Mouse (Mus musculus) lung, postnatal 0 days (tissue): ENCODE measurements at regions not wholly inside any gene's neighbourhood (a gene's known extent, or its start where the extent isn't known, plus 50 kb on each side); places are given as distances from the start of the nearest gene placed in this dataset.

Source experiments
- CTCF ChIP-seq: IDR thresholded peaks from 2 replicates; pipeline ENCODE4 v1.5.1; 2016; ENCODE audit warnings: antibody characterized with exemption, mild to moderate bottlenecking
- EP300 ChIP-seq: IDR thresholded peaks from 2 replicates; pipeline ENCODE4 v1.6.1; 2016; ENCODE audit warnings: antibody characterized with exemption, mild to moderate bottlenecking, control low read depth

DNA sequence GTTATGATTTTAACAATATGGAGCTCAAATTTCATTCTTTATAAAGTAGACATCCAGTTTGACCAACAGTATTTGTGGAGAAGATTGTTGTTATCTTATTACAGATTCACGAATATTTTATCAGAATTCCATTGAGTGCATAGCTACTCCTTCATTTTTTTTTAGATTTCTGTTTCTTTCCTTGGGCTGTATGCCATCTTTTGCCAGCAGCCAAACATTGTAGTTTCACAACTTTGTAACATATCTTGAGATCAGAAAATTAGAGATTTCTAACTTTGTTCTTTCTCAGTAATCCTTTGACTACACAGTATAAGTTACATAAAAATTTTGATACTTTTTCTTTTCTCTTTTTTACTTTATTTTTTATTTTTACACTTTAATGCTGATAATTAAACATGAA, 478.8 kb downstream of the Pcdh18 start:
- TF ChIP-seq CTCF (no peak), EP300 (no peak)
